Mouse (Mus musculus) ES-E14 (cell line): ENCODE data around the gene Kirrel3.

ENCODE experiments used
- CHD2 ChIP-seq: IDR thresholded peaks from 2 replicates; pipeline ENCODE4 v1.6.1; 2014; ENCODE audit warnings: mild to moderate bottlenecking, low read depth, low read length, inconsistent platforms
- HCFC1 ChIP-seq: IDR thresholded peaks from 2 replicates; pipeline ENCODE4 v1.6.1; 2012; ENCODE audit warnings: low read length, inconsistent platforms, borderline replicate concordance; ENCODE audit not compliant: insufficient read depth
- MAFK ChIP-seq: IDR thresholded peaks from 2 replicates; pipeline ENCODE4 v1.6.1; 2014; ENCODE audit warnings: mild to moderate bottlenecking, low read depth, low read length, inconsistent platforms; ENCODE audit not compliant: insufficient read depth
- ZC3H11A ChIP-seq: IDR thresholded peaks from 2 replicates; pipeline ENCODE4 v1.6.1; 2012; ENCODE audit warnings: low read depth, mild to moderate bottlenecking, inconsistent platforms, low read length, borderline replicate concordance
- ZNF384 ChIP-seq: IDR thresholded peaks from 2 replicates; pipeline ENCODE4 v1.6.1; 2012; ENCODE audit warnings: low read depth, low read length, inconsistent platforms

- no peak for TF ChIP-seq ZNF384
- no peak for TF ChIP-seq CHD2
- no peak for TF ChIP-seq MAFK
- TF ChIP-seq HCFC1: no peak
- TF ChIP-seq ZC3H11A: no peak
Observed at GRCm38 (mm10) chr9:34603750-34604149, 118.1 kb downstream of the Kirrel3 start.
